In genomic region chr1:172240945-172241708, GRCm38 (mm10) we compare ENCODE assay signal across 13 mouse cellular contexts. TPM values are rescaled to one million over a fixed set of nuclear protein-coding genes. Genes with fewer than 3 reads are reported as not detected.
A peak's percentile ranks its signal among the peaks of the same experiment; 100 is the strongest.
DNase-seq lines count a peak whose midpoint lies in the region; ATAC-seq and TF ChIP-seq lines count a peak whose summit lies in the region.
"Had no signal": no experiment of that assay in that cellular context is flagged by ENCODE, and none has a peak within 500 bp of the region (broad histone marks: within the 10 kb centered on the region; RNA-seq: fewer than 3 reads in every experiment).

No protein-coding gene starts in this region.

- H3K4me1 ChIP-seq in hindbrain, embryonic 11.5 days (replicated peaks; ENCODE audit: control insufficient read depth, insufficient read depth, low read length) = no peaks in the 10 kb centered on the region
- H3K4me1 ChIP-seq in hindbrain, embryonic 13.5 days (replicated peaks) = peaks cover 15% of the 10 kb centered on the region
- peaks cover 12% of the 10 kb centered on the region; the same call in 1 of the 2 replicates for H3K4me1 ChIP-seq in forebrain, embryonic 14.5 days (ENCODE audit: control insufficient read depth, insufficient read depth, low read length)

- no peak for TF ChIP-seq CTCF in Patski (IDR thresholded peaks at IDR 0.05)

- H3K27me3 ChIP-seq in hindbrain, embryonic 11.5 days (ENCODE audit: control insufficient read depth, insufficient read depth, low read length) = peaks cover 8% of the 10 kb centered on the region; the same call in 1 of the 2 replicates
- H3K27me3 ChIP-seq in hindbrain, embryonic 13.5 days = 0 out of 2 replicates have a peak, but pooled peaks cover 12% of the 10 kb centered on the region
- H3K27me3 ChIP-seq in Patski = no peaks in the 10 kb centered on the region
- no peaks in the 10 kb centered on the region for H3K27me3 ChIP-seq in forebrain, embryonic 14.5 days (replicated peaks; ENCODE audit: control insufficient read depth, insufficient read depth, low read length)

- DNase-seq in hindbrain, embryonic 11.5 days (ENCODE audit: low spot score) = no peak
- peak; percentile 85 for DNase-seq in Patski (ENCODE audit: low read depth, low spot score)
- no peak for DNase-seq in forebrain, embryonic 14.5 days (ENCODE audit: low spot score)
- no peak for DNase-seq in c-Kit-positive CD71-positive TER-119-positive erythroid progenitor cells, embryonic 14.5 days (ENCODE audit: low spot score)
- no peak for DNase-seq in ovary, postnatal 36 days (ENCODE audit: low spot score)
- no peak for DNase-seq in adrenal gland, adult 8-10 months
- DNase-seq: layer of hippocampus, adult 9-11 months had no signal

- in situ Hi-C loops in Patski (cut with MboI; ENCODE audit: low pct_unique_long_range_greater_than_20kb) = no loop called here

- ATAC-seq in hindbrain, embryonic 11.5 days (ENCODE audit: low FRiP score) = peak; percentile 62
- no peak for ATAC-seq in hindbrain, embryonic 13.5 days (ENCODE audit: low FRiP score)
- ATAC-seq in Patski = peak; percentile 33
- ATAC-seq in forebrain, embryonic 14.5 days = no peak
- ATAC-seq in megakaryocyte, adult 5-6 weeks (ENCODE audit: poor library complexity, severe bottlenecking) = peak; percentile 72

- no peaks in the 10 kb centered on the region for H3K9me3 ChIP-seq in hindbrain, embryonic 11.5 days (ENCODE audit: control insufficient read depth, low read length)
- H3K9me3 ChIP-seq in hindbrain, embryonic 13.5 days = no peaks in the 10 kb centered on the region
- no peaks in the 10 kb centered on the region for H3K9me3 ChIP-seq in forebrain, embryonic 14.5 days (replicated peaks; ENCODE audit: control insufficient read depth, low read length)
- H3K9me3 ChIP-seq: midbrain, embryonic 13.5 days had no signal

- H3K4me2 ChIP-seq in hindbrain, embryonic 11.5 days (replicated peaks; ENCODE audit: low read depth, low read length) = no peak overlapping the region
- H3K4me2 ChIP-seq in hindbrain, embryonic 13.5 days = no peak overlapping the region
- H3K4me2 ChIP-seq in forebrain, embryonic 14.5 days (ENCODE audit: low read length) = no peak overlapping the region
- H3K4me2 ChIP-seq: midbrain, embryonic 13.5 days had no signal

- H3K27ac ChIP-seq in hindbrain, embryonic 11.5 days (ENCODE audit: low read depth, low read length) = no peak overlapping the region
- no peak overlapping the region; the same call in 1 of the 2 replicates for H3K27ac ChIP-seq in hindbrain, embryonic 13.5 days
- H3K27ac ChIP-seq in forebrain, embryonic 14.5 days (ENCODE audit: low read depth, low read length) = 0 out of 2 replicates have a peak overlapping the region, but pooled peaks have one; percentile 50
- H3K27ac ChIP-seq: liver, embryonic 14.5 days; midbrain, embryonic 13.5 days had no signal

- POLR2A ChIA-PET in Patski (lab: Charles Lee) = interaction anchor here (0.5 to 4.1 kb wide), 4 partner anchors 13 to 38 kb away, joined by 3 to 19 read pairs (median 4); no protein-coding TSS in a partner anchor

- no peak overlapping the region for H3K4me3 ChIP-seq in hindbrain, embryonic 11.5 days (ENCODE audit: low read depth, low read length)
- no peak overlapping the region for H3K4me3 ChIP-seq in hindbrain, embryonic 13.5 days
- H3K4me3 ChIP-seq in forebrain, embryonic 14.5 days (ENCODE audit: low read depth, low read length) = no peak overlapping the region
- H3K4me3 ChIP-seq: midbrain, embryonic 13.5 days had no signal

- H3K36me3 ChIP-seq in hindbrain, embryonic 11.5 days (ENCODE audit: control insufficient read depth, insufficient read depth, low read length) = no peaks in the 10 kb centered on the region
- H3K36me3 ChIP-seq in hindbrain, embryonic 13.5 days = no peaks in the 10 kb centered on the region
- no peaks in the 10 kb centered on the region for H3K36me3 ChIP-seq in forebrain, embryonic 14.5 days (ENCODE audit: control insufficient read depth, insufficient read depth, low read length)
- H3K36me3 ChIP-seq: midbrain, embryonic 13.5 days had no signal

- WGBS in hindbrain, embryonic 11.5 days = 27% methylated on average over 6 of the region's 6 CpGs
- 17% methylated on average over 6 of the region's 6 CpGs for WGBS in hindbrain, embryonic 13.5 days
- 33% methylated on average over 6 of the region's 6 CpGs for WGBS in forebrain, embryonic 14.5 days

- H3K9ac ChIP-seq in hindbrain, embryonic 11.5 days (ENCODE audit: low read depth, low read length) = no peak overlapping the region
- H3K9ac ChIP-seq in hindbrain, embryonic 13.5 days = no peak overlapping the region
- H3K9ac ChIP-seq in forebrain, embryonic 14.5 days (ENCODE audit: low read length) = no peak overlapping the region
- H3K9ac ChIP-seq: liver, embryonic 14.5 days; midbrain, embryonic 13.5 days had no signal

- CTCF ChIA-PET in Patski (lab: Charles Lee) = interaction anchor here (0.8 to 12.3 kb wide), 5 partner anchors 17 to 115 kb away, joined by 3 to 144 read pairs (median 3); partner anchors contain the start of genes Casq1 and Pex19

RNA-seq across cellular contexts. Expression of gene Atp1a4, which starts 17.1 kb away (rescaled TPM):
- polyA plus RNA-seq in hindbrain, embryonic 11.5 days (2014; fragmentation: Nextera tagmentation; extraction: Ambion mirVana) = 0.06 TPM in 1 of 2 replicates, not detected in the other
- polyA plus RNA-seq in hindbrain, embryonic 13.5 days (2015; fragmentation: Nextera tagmentation; extraction: Ambion mirVana) = 0.06 TPM in 1 of 2 replicates, not detected in the other
- polyA plus RNA-seq in Patski (2021) = 0.06 TPM
- 0.08 and 0.12 TPM in 2 replicates for polyA plus RNA-seq in forebrain, embryonic 14.5 days (2014; fragmentation: Nextera tagmentation; extraction: Ambion mirVana)
- not detected in 2 replicates for total RNA-seq in megakaryocyte, adult 5-6 weeks (2015)
- not detected in 2 replicates for total RNA-seq in megakaryocyte, adult 5-6 weeks (2017)
- 1 to 10 TPM in 2 of 4 experiments, under 1 TPM in 2; 0.12 to 1.1 (median 0.76) TPM for total RNA-seq in adrenal gland, adult 8-10 months (2022)
- polyA plus RNA-seq: cortical plate, adult 2 months; hindbrain, embryonic 16.5 days; midbrain, embryonic 13.5 days had no signal

RNA-seq across cellular contexts. Expression of gene Igsf8, which starts 20.3 kb away (rescaled TPM):
- 123 and 136 TPM in 2 replicates for polyA plus RNA-seq in hindbrain, embryonic 11.5 days (2014; fragmentation: Nextera tagmentation; extraction: Ambion mirVana)
- 104 and 112 TPM in 2 replicates for polyA plus RNA-seq in hindbrain, embryonic 13.5 days (2015; fragmentation: Nextera tagmentation; extraction: Ambion mirVana)
- polyA plus RNA-seq in Patski (2021) = 148 TPM
- polyA plus RNA-seq in forebrain, embryonic 14.5 days (2014; fragmentation: Nextera tagmentation; extraction: Ambion mirVana) = 132 and 147 TPM in 2 replicates
- 29.6 and 40.0 TPM in 2 replicates for total RNA-seq in megakaryocyte, adult 5-6 weeks (2015)
- 26.1 and 34.4 TPM in 2 replicates for total RNA-seq in megakaryocyte, adult 5-6 weeks (2017)
- total RNA-seq in adrenal gland, adult 8-10 months (2022) = 10 to 100 TPM; 32.7 to 37.0 (median 35.8) TPM

RNA-seq across cellular contexts. Expression of gene Casq1, which starts 21.5 kb away (rescaled TPM):
- polyA plus RNA-seq in hindbrain, embryonic 11.5 days (2014; fragmentation: Nextera tagmentation; extraction: Ambion mirVana) = 1.4 and 2.5 TPM in 2 replicates
- 2.3 and 2.4 TPM in 2 replicates for polyA plus RNA-seq in hindbrain, embryonic 13.5 days (2015; fragmentation: Nextera tagmentation; extraction: Ambion mirVana)
- 4.2 TPM for polyA plus RNA-seq in Patski (2021)
- 3.8 and 4.0 TPM in 2 replicates for polyA plus RNA-seq in forebrain, embryonic 14.5 days (2014; fragmentation: Nextera tagmentation; extraction: Ambion mirVana)
- total RNA-seq in megakaryocyte, adult 5-6 weeks (2015) = not detected in 2 replicates
- not detected in 2 replicates for total RNA-seq in megakaryocyte, adult 5-6 weeks (2017)
- under 1 TPM in 3 of 4 experiments, not detected in 1; 0.21 to 0.30 (median 0.29) TPM for total RNA-seq in adrenal gland, adult 8-10 months (2022)

RNA-seq across cellular contexts. Expression of gene Pea15a, which starts 34.5 kb away (rescaled TPM):
- 283 and 321 TPM in 2 replicates for polyA plus RNA-seq in hindbrain, embryonic 11.5 days (2014; fragmentation: Nextera tagmentation; extraction: Ambion mirVana)
- 400 and 410 TPM in 2 replicates for polyA plus RNA-seq in hindbrain, embryonic 13.5 days (2015; fragmentation: Nextera tagmentation; extraction: Ambion mirVana)
- polyA plus RNA-seq in Patski (2021) = 723 TPM
- polyA plus RNA-seq in forebrain, embryonic 14.5 days (2014; fragmentation: Nextera tagmentation; extraction: Ambion mirVana) = 433 and 436 TPM in 2 replicates
- total RNA-seq in megakaryocyte, adult 5-6 weeks (2015) = 16.1 and 17.5 TPM in 2 replicates
- total RNA-seq in megakaryocyte, adult 5-6 weeks (2017) = 13.6 and 18.5 TPM in 2 replicates
- total RNA-seq in adrenal gland, adult 8-10 months (2022) = 10 to 100 TPM; 48.4 to 89.7 (median 63.1) TPM

RNA-seq across cellular contexts. Expression of gene Atp1a2, which starts 56.7 kb away (rescaled TPM):
- 1.9 and 2.6 TPM in 2 replicates for polyA plus RNA-seq in hindbrain, embryonic 11.5 days (2014; fragmentation: Nextera tagmentation; extraction: Ambion mirVana)
- 41.5 and 42.3 TPM in 2 replicates for polyA plus RNA-seq in hindbrain, embryonic 13.5 days (2015; fragmentation: Nextera tagmentation; extraction: Ambion mirVana)
- polyA plus RNA-seq in Patski (2021) = 0.69 TPM
- polyA plus RNA-seq in forebrain, embryonic 14.5 days (2014; fragmentation: Nextera tagmentation; extraction: Ambion mirVana) = 12.9 and 19.8 TPM in 2 replicates
- total RNA-seq in megakaryocyte, adult 5-6 weeks (2015) = 0.02 TPM in 1 of 2 replicates, not detected in the other
- total RNA-seq in megakaryocyte, adult 5-6 weeks (2017) = not detected in 2 replicates
- total RNA-seq in adrenal gland, adult 8-10 months (2022) = 100 to 1,000 TPM in 1 of 4 experiments, 10 to 100 TPM in 3; 34.9 to 107 (median 92.5) TPM

Comparison
In these comparisons a context has a peak if more than half of its experiments do, and no peak if none do; other contexts are left out.
1. ATAC-seq: peak in hindbrain, embryonic 11.5 days (single experiment), Patski (single experiment) and megakaryocyte, adult 5-6 weeks (single experiment); none in hindbrain, embryonic 13.5 days (single experiment) and forebrain, embryonic 14.5 days (single experiment).